Mouse (Mus musculus): Measurements from ENCODE around the gene Aes.

Gene Aes

GRCm38 (mm10) chr10:81559163-81559626 lies at the start of gene Aes:
Gene Aes (plus strand): TSS chr10:81559488.
- peak; percentile 80 for DNase-seq (ENCODE audit: low spot score)

- no peak for DNase-seq (ENCODE audit: low spot score)
These were observed 49.0 kb upstream of the Aes start for GRCm38 (mm10) chr10:81510246-81510810.

- no peak for DNase-seq (ENCODE audit: low spot score)
These were observed 45.5 kb upstream of the Aes start for GRCm38 (mm10) chr10:81513798-81514197.

- no peak for DNase-seq (ENCODE audit: low spot score)
These were observed 42.1 kb upstream of the Aes start for GRCm38 (mm10) chr10:81517227-81517626.

- DNase-seq (ENCODE audit: low spot score): peak; percentile 78
These were observed 40.7 kb upstream of the Aes start for GRCm38 (mm10) chr10:81518546-81518945.

- no peak for DNase-seq (ENCODE audit: low spot score)
These were observed 39.9 kb upstream of the Aes start for GRCm38 (mm10) chr10:81519227-81519977.

- DNase-seq (ENCODE audit: low spot score): no peak
These were observed 39.3 kb upstream of the Aes start for GRCm38 (mm10) chr10:81519978-81520365.

GRCm38 (mm10) chr10:81523142-81523541 lies 36.1 kb upstream of the Aes start:
- no peak for DNase-seq (ENCODE audit: low spot score)

GRCm38 (mm10) chr10:81523570-81523969 lies 35.7 kb upstream of the Aes start:
- peak; percentile 32 for DNase-seq (ENCODE audit: low spot score)

- peak; percentile 77 for DNase-seq (ENCODE audit: low spot score)
These were observed 35.2 kb upstream of the Aes start, which contains the start of gene Gna15 for GRCm38 (mm10) chr10:81524051-81524605. Gene Gna15 (minus strand): TSS chr10:81524225.

- peak; percentile 74 for DNase-seq (ENCODE audit: low spot score)
These were observed 34.1 kb upstream of the Aes start for GRCm38 (mm10) chr10:81525017-81525694.

- DNase-seq (ENCODE audit: low spot score): peak; percentile 85
These were observed 32.5 kb upstream of the Aes start for GRCm38 (mm10) chr10:81526779-81527178.

- DNase-seq (ENCODE audit: low spot score): no peak
These were observed 24.5 kb upstream of the Aes start for GRCm38 (mm10) chr10:81534826-81535225.

GRCm38 (mm10) chr10:81536734-81537133 lies 22.6 kb upstream of the Aes start:
- DNase-seq (ENCODE audit: low spot score): no peak

GRCm38 (mm10) chr10:81537429-81537828 lies 21.9 kb upstream of the Aes start:
- DNase-seq (ENCODE audit: low spot score): no peak

GRCm38 (mm10) chr10:81538321-81539048 lies 20.8 kb upstream of the Aes start:
- DNase-seq (ENCODE audit: low spot score): no peak

GRCm38 (mm10) chr10:81541363-81541762 lies 17.9 kb upstream of the Aes start:
- no peak for DNase-seq (ENCODE audit: low spot score)

GRCm38 (mm10) chr10:81541803-81542202 lies 17.5 kb upstream of the Aes start:
- no peak for DNase-seq (ENCODE audit: low spot score)

GRCm38 (mm10) chr10:81542727-81543460 lies 16.4 kb upstream of the Aes start:
- no peak for DNase-seq (ENCODE audit: low spot score)

- no peak for DNase-seq (ENCODE audit: low spot score)
These were observed 15.7 kb upstream of the Aes start for GRCm38 (mm10) chr10:81543633-81544032.

Data from urinary bladder, postnatal 14 days (tissue).